Mouse (Mus musculus) ovary, adult 2 months (tissue): ENCODE results near the gene Plac1. TPM values are rescaled to one million over a fixed set of nuclear protein-coding genes. Genes with fewer than 3 reads are reported as not detected.

Experiments used
- polyA plus RNA-seq: library from polyadenylated mRNA; depleted of rRNA; stranded (reverse); fragments of >200 nt; gene quantifications from 2 replicates; pipeline ENCODE4 v1.2.3, GENCODE M21; 2012; rRNA removed

Plac1 gene
- polyA plus RNA-seq = 0.89 and 2.3 TPM in 2 replicates

GRCm38 (mm10) chrX:53240011-53240410 is at the start of gene Plac1:
TSS of gene Plac1 (minus strand) at chrX:53240111.

DNA sequence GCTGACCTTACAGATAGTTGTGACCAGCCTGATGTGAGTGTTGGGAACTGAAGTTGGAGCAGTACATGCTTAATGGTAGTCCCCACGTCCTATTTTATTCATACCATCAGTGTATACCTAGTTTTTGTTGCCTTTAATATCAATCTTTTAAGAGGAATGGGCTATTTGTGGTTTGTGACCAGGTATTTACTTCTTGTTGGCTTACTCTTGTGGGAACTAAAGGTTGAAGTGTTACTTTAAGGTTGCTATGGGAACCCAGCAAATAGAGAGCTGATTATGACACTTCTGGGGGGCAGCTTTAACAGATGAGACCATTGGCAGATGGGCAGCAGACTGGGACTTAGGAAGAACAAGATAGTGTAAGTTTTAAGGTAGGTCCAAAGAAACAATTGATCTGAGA is 33.2 kb upstream of the Plac1 start, which contains the start of gene Fam122c:
Fam122c (plus strand) TSS at position 301 of the 400 bp plus-strand sequence.

GRCm38 (mm10) chrX:53269289-53270062 is 29.6 kb upstream of the Plac1 start, which contains the start of gene Fam122b:
TSS of gene Fam122b (minus strand) at chrX:53269805.

Other genes with a start within 250 kb of the Plac1 start
- gene Fam122b, start 29.7 kb upstream of the Plac1 start, polyA plus RNA-seq = 4.3 and 7.8 TPM in 2 replicates
- gene Fam122c, start 33.3 kb upstream of the Plac1 start, polyA plus RNA-seq = not detected in 2 replicates
- 0.52 and 0.83 TPM in 2 replicates for gene Mospd1, start 130.4 kb upstream of the Plac1 start, polyA plus RNA-seq
- gene Etd, start 194.8 kb upstream of the Plac1 start, polyA plus RNA-seq = not detected in 2 replicates